Mouse (Mus musculus): ENCODE data around the gene Lsmem1.

Lsmem1 gene

DNA sequence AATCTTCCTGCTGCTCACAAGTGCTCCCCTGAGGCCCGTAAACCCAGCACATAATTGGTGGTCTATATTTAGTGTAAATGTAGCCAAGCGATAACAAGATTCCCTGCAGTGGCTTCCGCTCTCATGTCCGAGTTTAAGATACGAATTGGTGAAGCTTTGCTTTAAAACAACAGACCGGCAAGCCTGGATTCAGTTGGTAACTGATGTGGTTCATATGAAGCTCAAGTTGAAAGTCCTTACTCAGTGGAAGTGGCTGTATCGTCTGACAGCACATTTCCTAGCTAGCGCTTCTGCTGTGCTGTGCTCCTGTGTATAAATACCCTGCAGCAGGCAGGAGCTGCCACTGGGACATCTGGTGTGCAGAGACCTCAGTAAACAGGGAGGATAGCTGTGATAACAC is at the start of gene Lsmem1:
TSS of gene Lsmem1 (minus strand) at position 189 of the 400 bp plus-strand sequence.
- peak; percentile 70 for DNase-seq

DNA sequence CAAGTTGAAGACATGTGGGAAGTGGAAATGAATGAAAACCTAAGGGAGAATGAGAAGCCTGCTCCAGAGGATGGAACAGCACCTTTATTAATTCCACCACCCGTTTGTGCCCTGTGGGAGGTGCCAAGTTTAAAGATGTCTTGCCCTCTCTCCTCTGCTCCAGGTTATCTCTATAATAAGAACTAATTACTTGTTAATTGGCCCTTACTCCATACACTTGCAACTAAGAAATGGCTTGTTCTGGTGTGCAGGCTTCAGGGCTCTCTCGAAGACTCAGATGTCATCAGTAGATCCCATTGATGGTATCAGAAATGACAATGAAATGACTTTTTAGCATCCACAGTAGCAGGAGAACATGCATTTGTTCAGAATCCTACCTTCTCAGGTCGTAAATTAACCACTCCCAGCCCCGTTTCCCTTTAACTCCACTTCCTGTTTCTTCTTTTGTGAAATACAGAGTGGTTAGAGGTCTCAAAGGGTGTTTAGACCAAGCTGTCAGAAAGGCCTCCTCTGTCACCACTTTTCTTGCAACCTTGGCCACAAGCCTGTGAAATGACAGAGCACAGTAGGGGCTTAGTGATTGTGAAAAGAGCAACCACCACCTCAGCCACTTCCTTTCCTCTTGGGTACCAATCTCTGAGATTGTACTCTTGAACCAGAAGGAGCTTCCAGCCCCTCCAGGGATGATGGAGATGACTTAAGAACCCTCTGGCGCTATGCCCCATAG is 49.3 kb upstream of the Lsmem1 start, which contains the start of gene Ifrd1:
TSS of gene Ifrd1 (minus strand) at position 51 of the 727 bp plus-strand sequence.
- DNase-seq: no peak

DNA sequence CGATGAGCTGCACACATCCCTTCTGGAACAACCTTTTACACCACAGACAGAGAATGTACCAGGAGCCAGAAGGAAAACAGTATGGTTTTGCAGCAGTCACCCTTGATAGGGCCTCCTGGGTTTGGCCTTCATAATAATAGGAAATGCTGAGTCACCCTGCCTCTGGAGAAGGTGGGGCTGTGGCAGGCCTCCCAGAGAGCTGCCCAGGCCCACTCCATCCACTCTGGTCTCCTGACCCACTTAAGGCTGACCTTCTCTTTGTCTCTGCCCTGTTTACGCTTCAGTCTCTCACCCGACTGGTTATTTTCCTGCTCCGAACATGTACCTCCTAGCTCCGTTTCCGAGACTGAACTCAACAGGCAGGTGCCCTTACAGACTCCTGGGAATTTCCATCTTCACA is 48.7 kb upstream of the Lsmem1 start:
- DNase-seq: no peak

DNA sequence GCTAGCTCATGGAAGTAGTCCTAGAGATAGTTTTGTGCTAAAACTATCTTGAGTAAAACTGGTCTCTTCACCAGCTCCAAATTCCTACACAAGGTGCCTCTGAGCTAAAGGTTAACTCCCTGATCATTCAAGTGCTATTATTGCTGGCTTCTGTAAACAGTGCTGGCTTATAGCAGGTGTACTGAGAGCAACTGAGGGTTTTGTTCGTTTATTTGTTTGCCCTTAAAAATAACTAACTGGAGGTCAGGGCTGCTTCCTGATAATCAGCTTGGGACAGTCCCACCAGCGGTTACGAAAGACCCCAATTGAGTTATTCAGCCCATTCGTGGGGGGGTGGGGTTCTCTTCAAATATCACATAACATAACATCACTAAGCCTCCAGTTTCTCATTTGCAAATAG is 48.1 kb upstream of the Lsmem1 start:
- no peak for DNase-seq

DNA sequence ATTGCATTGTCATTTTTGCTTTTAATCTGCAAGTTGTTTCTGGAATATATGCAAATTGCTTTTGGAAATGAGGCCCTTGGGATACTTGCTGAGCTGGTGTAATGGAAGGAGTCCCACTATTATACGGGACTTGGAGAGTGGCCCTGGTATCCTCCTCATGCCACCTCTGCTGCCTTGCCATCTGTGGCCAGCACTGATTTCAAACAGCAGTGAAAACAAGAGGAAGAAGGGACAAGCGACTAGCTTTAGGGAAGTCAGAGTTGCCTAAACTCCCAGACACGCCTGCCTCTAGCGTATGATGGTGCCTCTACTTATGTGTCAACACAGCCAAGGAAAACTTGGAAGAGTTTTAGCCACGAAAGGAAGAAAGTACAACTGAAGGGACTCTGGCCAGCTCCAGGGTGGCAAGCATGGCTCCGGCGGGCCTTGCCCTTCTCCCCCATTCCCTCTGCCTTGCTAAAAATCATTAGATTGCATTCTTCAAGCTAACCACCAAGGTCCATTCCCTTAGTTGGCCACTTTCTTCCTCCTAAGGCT is 46.2 kb upstream of the Lsmem1 start:
- no peak for DNase-seq

DNA sequence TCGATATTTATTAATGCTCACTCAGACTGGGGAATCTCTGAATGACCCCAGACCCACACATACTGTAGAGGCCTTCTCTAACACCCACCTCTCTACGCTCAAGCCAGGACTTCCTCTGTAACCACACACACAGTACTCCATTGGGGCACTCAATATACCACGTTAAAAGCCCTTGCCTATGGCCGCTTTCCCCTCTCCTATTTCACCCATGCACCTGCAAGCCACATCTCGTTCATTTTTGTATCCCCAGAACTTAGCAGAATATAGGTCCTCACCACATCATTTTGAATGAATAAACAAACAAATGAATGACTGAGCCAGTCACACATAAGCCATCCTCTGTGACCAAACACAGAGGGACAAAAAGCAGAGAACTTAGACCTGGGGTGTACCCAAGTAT is 45.6 kb upstream of the Lsmem1 start:
- DNase-seq: no peak

DNA sequence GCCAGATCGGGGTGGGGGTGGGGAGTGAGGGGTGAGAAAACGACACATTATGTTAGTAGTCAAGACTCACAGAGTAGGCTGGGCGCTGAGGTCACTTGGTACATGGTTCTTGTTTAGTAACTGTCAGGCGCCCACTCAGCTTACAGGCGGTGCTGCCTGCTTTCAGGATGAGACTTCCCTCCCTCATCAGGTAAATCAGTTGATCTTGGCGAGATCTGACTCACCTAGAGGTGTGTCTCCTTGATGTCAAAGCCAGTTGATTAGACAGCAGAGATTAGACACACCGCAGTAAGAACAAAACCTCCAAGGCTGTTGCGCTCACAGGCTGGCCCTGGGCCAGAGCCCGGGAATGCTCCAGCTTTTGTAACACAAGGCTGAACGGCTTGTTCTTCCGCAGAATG is 44.5 kb upstream of the Lsmem1 start:
- DNase-seq: no peak

DNA sequence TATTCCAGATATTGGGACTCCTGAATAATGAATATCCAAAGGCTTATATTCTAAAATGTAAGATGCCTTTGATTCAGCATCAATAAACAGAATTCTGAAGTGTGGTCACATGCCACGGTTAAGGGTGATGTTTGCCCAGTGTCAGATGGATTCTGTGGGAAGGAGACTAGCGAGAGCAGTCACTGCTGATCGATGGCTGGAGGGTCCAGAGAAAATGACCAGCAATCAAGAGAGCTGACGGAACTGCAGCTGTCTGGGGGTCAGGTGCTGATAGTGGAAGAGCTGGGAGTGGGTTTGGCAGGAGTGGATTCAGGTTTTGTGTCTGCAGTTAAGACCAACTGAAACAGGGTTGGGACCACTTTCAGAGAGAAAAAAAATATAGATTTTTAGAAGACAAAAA is 44.0 kb upstream of the Lsmem1 start:
- no peak for DNase-seq

DNA sequence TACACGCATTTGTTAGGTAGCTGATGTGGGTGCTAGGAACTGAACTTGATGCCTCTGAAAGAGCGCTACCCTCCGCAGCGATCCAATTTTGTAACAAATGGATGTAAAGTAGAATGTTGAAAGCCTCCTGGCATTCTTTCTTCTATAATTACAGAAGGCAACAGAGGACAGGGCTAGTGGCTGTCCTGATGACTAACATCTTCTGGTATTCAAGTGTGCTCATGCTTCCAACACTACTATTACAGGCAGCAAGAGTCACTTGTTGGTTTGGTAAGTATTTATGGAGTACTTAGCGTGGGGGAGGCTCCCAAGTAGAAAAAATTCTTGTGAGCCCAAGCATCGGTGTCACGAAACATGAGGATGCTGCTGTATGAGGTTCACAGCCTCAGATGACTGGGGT is 39.9 kb upstream of the Lsmem1 start:
- DNase-seq: no peak

DNA sequence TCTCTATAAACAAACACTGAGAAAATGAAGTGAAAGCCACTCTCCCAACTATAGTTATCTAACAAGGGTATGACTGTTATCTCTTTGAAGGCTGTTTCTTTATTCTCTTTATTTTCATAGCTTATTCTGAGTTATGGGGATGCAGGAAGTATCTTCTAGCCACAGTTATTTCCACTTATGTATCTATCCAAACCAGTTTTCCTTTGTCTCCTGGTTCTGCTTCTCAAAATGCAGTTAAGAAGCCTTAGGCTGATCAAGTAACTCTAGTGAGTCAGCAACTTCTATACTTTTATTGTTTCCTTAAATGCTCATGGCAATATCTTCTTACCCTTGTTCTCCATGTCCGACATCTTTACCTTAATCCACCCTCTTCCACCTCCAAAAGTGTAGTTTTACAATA is 32.9 kb upstream of the Lsmem1 start:
- no peak for DNase-seq

DNA sequence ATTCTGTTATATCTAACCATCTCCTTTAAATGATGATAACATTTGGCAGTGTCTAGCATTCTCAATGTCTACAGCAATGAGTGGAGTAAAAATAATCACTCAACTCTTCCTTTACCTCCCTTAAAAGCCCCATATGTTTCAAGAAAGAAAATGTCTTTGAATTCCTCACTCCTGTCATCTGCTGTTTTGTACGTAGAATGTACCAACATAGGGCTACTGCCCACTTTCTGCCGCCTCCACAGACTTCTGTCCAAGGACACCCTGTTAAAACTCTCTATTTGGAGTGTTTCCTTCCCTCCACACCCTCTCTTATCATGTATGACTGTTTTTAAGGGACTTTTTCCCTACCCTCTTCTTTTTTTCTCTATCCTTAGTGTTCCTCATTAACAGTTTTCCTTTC is 32.3 kb upstream of the Lsmem1 start:
- DNase-seq: no peak

DNA sequence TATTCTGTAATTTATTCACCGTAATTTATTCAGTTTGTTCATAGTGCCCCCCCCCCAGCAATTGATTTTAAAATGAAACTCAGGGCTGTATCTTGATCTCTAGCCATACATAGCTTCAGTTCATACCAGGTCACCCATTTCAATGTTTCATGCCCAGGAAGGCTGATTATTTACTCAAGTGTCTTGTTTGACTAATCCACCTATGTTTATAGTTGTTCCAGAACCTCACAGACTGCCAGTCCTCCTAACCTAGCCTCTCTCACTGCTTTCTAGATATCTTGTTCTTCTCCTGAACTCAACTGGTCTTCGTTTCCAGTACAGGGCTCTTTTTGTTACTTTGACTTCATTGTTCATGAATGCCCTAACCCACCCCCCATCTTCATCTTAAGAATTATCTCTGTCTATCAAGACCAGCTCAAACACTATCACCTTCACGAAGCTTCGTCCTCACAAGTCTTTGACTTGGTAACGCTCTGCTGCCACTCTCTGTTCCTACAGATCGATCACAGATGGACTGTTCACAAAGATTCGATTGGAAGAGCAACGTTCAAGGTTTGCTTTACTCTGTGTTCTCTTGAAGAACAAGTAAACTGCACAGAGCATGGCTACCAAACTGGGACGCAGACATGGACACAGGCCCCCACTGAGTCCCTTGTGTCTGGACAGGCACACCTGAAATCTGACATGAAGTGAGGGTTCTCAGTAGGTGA is 25.0 kb upstream of the Lsmem1 start:
- no peak for DNase-seq

DNA sequence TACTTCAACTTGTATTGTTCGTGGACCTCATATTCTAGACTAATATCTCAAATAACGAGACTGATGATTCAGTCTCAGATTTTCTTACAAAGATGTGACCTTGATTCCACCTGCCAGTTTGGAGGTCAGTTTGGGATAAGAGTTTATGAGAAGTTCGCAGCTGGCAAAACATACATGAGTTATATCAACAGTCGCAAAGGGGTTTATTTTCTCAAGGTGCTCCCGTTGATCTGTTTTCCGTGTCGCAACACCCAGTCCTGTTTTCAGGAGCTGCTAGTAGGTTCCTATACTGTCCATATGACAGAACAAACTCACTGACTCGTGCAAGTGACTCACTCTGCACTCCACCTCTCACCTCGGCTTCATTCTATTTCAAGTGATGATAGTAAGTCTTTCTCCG is 24.4 kb upstream of the Lsmem1 start:
- peak; percentile 9 for DNase-seq

DNA sequence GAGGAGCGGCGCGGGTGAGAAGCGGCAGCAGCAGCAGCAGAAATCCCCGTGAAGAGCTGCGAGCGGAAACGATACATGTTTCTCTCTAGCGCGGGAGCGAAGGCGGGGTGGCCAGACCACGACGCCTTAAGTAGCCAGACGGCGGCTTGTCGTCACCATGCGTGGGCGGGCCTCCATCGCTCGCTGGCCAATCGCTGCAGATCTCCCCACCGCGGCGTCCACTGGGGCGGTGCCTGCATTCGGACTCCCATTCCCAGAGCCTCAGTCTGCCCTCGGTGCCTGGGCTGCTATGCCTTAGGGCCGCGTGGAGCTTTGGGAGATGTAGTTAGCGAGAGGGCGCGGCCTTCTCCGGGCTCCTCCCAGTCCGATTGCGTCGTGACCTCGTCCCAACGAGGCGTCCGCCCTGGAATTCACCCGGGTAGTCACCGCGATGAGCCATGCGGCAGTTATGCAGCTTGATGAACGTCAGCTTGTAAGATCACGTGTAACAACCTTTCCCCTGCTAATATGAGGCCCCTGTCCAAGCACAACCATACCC is 23.9 kb upstream of the Lsmem1 start:
- peak; percentile 99 for DNase-seq

DNA sequence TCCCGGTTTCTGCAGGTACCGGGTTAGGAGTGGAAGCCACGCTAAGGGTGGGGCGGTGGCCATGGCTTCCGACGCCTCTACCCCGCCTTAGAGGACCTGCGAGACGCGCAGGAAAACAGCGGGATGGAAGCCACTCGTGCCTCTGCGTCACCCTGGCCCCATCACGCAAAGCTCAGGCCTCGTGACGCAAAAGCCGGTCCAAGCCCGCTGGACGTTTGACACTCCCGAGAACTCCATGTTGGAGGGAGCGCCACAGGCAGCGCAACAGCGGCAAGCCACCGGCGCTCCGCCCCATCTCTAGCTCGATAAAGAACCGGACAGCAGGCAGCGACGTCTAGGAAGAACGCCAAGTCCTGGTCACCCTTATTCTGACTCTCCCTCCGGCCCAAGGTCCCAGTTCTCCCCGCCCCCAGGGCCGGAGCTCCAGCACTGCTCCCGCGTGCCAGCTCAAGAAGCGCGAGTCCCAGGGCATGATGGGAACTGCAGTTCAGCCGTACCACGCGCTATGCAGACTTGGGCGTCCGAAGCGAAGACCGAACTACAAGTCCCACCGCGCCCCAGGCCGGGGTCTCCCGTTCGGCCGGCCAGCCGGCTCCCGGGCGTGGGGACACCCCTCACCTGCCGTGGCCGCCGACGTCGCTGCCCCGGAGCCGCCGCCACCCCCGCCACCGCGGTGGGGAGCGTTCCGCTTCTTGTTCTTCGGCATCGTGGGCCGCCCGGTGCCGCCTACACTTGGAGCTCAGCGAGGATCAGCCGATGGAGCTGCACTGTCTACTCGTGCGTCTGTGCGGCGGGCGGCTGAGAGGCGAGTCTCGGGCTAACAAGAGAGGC is 23.2 kb upstream of the Lsmem1 start:
- peak; percentile 91 for DNase-seq

DNA sequence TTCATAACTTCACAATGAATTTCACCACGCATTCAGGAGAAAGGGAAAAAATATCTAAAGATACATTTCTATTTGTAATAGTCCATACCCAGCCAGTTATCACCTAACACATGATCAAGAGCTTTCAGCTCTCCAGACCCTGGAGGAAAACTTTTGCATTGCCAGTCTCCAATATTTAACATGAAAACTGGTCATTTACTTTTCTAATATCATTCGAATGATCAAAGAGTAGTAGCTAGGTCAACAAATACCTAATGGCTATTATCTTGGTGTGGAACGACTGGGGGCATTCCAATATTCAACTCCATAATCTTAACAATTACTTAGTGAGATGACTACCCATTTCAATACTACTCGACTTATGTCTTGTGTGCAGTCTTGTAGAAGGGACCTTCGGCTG is 22.3 kb upstream of the Lsmem1 start:
- no peak for DNase-seq

DNA sequence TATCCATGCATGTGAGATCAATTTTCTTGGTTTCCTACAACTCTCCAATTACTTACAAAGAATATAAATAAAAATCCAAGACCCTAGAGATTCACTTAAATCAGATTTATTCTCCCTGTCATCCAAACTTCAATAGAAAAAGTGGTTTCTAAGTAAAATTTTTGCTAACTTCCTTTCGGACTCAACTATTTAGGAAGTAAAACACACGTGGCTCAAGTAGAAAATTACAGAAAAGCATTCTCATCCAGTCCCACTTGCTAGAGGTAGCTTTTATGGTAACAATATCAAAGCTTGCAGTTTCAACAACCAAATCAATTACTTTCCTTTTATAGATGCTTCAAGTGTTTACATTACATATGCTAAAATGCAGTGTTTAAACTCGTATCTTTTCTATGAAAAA is 21.6 kb upstream of the Lsmem1 start:
- DNase-seq: no peak

DNA sequence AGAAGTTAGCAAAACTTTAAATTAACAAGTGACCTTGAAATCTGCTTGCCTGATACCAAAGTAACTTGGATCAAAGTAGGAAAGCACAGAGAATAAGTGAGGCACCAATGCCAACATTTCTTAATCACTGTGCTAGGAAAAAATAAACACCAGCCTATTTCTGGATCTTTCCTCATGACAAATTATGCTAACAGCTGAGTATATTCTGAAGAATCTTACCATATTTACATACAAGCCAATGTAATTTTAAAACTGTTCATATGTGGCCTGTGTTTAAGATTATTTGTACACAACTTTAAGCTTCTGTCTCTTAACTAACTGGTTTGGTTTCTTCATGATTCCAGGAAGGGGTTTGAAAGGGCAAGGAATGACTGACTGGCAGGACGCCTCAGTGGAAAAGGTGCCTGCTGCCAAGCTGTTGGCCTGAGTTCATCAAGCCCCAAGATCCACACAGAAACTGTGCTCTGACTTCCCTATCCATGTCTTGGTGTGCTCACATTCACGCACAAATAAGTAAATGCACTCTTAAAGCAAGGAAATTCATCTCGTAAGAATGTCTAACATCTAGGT is 20.8 kb upstream of the Lsmem1 start:
- DNase-seq: no peak

DNA sequence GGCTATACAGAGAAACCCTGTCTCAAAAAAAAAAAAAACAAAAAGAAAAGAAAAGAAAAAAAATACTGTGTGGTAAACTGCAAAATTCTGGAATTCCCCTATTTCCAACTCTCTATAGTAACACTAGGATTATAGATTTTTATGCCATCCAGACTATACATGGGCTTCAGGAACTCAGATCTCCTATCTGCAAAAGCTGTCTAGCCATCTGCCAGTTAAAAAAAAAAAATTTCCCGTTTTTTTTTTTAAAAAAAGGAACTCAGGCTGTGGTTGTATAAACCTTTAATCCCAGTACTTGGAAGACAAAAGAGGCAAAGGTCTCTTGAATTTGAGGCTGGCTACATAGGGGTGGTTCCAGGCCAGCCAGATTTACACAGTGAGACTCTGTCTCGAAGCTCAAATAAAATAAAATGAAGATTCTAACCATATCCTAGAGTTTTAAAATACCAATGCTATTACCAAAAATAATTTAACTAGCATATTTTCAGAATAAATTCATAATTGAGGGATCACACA is 19.2 kb upstream of the Lsmem1 start:
- no peak for DNase-seq

DNA sequence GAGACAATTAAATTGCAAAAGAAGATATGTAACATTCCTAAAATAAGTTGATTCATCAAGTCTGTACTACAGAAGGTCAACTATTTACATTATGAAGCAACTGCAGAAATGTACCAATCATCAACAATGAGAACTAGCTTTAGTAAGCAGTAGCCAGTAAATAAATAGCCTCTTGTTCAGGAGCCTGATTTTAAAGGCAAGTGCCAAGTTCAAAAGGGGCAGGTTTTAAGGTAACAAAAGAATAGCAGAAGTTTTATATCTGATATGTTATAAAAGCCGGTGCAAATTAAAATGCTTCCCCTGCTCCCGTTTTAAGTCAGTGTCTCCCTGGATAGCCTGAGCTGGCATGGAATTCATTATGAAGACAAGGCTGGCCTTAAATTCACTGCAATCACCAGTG is 18.5 kb upstream of the Lsmem1 start:
- DNase-seq: no peak

DNA sequence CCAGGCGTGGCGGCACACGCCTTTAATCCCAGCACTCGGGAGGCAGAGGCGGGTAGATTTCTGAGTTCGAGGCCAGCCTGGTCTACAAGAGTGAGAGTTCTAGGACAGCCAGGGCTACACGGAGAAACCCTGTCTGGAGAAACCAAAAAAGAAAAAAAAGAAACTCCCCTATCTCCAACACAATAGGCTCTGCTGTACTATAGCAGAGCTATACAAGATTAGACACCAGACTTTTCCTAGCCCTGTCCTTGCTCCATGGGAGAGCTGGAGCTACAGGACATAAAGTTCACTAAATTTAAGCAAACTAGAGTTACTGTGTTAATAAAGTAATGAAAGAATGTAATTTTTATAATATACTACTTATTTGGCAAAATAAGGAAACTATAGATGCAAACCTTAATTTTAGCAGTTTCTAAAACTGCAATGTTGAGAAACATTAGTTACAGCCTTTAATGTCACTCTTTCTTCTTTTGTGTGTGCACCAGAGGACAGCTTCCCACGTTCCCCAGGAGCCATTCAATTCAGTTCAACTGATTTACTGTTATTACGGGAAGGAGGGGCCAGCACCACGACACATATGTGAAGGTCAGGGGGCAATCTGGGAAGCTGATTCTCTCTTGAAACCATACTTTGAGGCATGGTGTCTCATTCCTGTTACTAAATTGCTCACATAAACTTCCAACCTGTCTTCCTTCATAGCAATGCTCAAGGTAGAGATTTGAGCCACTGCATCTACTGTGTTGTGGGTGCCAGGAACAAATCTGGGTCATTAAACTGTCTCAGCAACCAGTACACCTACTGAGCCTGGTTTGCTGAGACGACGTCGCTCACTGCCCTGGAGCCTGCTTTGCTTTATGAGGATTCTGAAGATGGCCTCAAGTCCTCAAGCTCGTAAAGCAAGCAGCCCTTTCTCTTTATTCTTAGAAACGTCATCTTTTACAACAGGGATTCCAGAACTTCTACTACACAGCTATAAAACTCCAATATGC is 15.9 kb upstream of the Lsmem1 start:
- no peak for DNase-seq
